ENCODE assay signal across 8 mouse cellular contexts in genomic region chr4:137118332-137118715, GRCm38 (mm10).
A peak's percentile ranks its signal among the peaks of the same experiment; 100 is the strongest.
DNase-seq lines count a peak whose midpoint lies in the region; ATAC-seq lines count a peak whose summit lies in the region.

No protein-coding gene starts in this region.

- DNase-seq in lung, postnatal 10 days: no peak
- DNase-seq in limb, embryonic 11.5 days (ENCODE audit: low spot score): peak; percentile 62
- DNase-seq in spleen, adult 18-20 months: no peak
- DNase-seq in left cerebral cortex, adult 8-10 months (ENCODE audit: low spot score in 2 of 2): no peak
- DNase-seq in kidney, postnatal 10 days: no peak

- no peaks in the 10 kb centered on the region for H3K36me3 ChIP-seq in lung, embryonic 15.5 days
- H3K36me3 ChIP-seq in forebrain, embryonic 13.5 days (ENCODE audit: poor library complexity, severe bottlenecking): no peaks in the 10 kb centered on the region
- no peaks in the 10 kb centered on the region for H3K36me3 ChIP-seq in limb, embryonic 11.5 days (ENCODE audit: control insufficient read depth, insufficient read depth, low read length)
- H3K36me3 ChIP-seq in neural tube, embryonic 14.5 days (ENCODE audit: control insufficient read depth, insufficient read depth, low read length): no peaks in the 10 kb centered on the region

- peak overlapping the region; percentile 32 for H3K4me3 ChIP-seq in lung, embryonic 15.5 days
- H3K4me3 ChIP-seq in forebrain, embryonic 13.5 days: peak overlapping the region; percentile 37
- peak overlapping the region; percentile 22 for H3K4me3 ChIP-seq in limb, embryonic 11.5 days (ENCODE audit: low read depth, low read length)
- peak overlapping the region; percentile 17 for H3K4me3 ChIP-seq in neural tube, embryonic 14.5 days (ENCODE audit: low read depth, low read length)

- 0 out of 2 replicates have a peak, but pooled peaks have one; percentile 11 for ATAC-seq in lung, embryonic 15.5 days (ENCODE audit: borderline replicate concordance, extremely low read depth, low FRiP score, low TSS enrichment)
- peak; percentile 30; the same call in 1 of the 2 replicates for ATAC-seq in forebrain, embryonic 13.5 days
- peak; percentile 62; the same call in 1 of the 2 replicates for ATAC-seq in limb, embryonic 11.5 days (ENCODE audit: insufficient number of reproducible peaks, low FRiP score, low TSS enrichment, low read depth)
- ATAC-seq in neural tube, embryonic 14.5 days (ENCODE audit: low read depth): peak; percentile 68

- H3K4me1 ChIP-seq in lung, embryonic 15.5 days: peaks cover 21% of the 10 kb centered on the region
- H3K4me1 ChIP-seq in forebrain, embryonic 13.5 days: peaks cover 15% of the 10 kb centered on the region
- H3K4me1 ChIP-seq in limb, embryonic 11.5 days (ENCODE audit: control insufficient read depth, insufficient read depth, low read length): 0 out of 2 replicates have a peak, but pooled peaks cover 4% of the 10 kb centered on the region
- H3K4me1 ChIP-seq in neural tube, embryonic 14.5 days (ENCODE audit: control insufficient read depth, insufficient read depth, low read length): peaks cover 11% of the 10 kb centered on the region

- WGBS in lung, embryonic 15.5 days: 12% methylated on average over 10 of the region's 10 CpGs
- 17% methylated on average over 10 of the region's 10 CpGs for WGBS in forebrain, embryonic 13.5 days
- WGBS in limb, embryonic 11.5 days: 6% methylated on average over 8 of the region's 10 CpGs
- WGBS in neural tube, embryonic 14.5 days: 5% methylated on average over 10 of the region's 10 CpGs

- peak overlapping the region; percentile 62 for H3K4me2 ChIP-seq in lung, embryonic 15.5 days
- H3K4me2 ChIP-seq in forebrain, embryonic 13.5 days: peak overlapping the region; percentile 64
- H3K4me2 ChIP-seq in limb, embryonic 11.5 days (ENCODE audit: low read depth, severe bottlenecking): peak overlapping the region; percentile 58
- peak overlapping the region; percentile 42 for H3K4me2 ChIP-seq in neural tube, embryonic 14.5 days (ENCODE audit: low read depth, low read length)

- H3K9ac ChIP-seq in lung, embryonic 15.5 days: no peak overlapping the region
- H3K9ac ChIP-seq in forebrain, embryonic 13.5 days: peak overlapping the region; percentile 50
- H3K9ac ChIP-seq in limb, embryonic 11.5 days (ENCODE audit: low read length): no peak overlapping the region
- 0 out of 2 replicates have a peak overlapping the region, but pooled peaks have one; percentile 5 for H3K9ac ChIP-seq in neural tube, embryonic 14.5 days (replicated peaks; ENCODE audit: low read depth, low read length)

- H3K9me3 ChIP-seq in lung, embryonic 15.5 days: no peaks in the 10 kb centered on the region
- no peaks in the 10 kb centered on the region for H3K9me3 ChIP-seq in forebrain, embryonic 13.5 days (replicated peaks)
- no peaks in the 10 kb centered on the region for H3K9me3 ChIP-seq in limb, embryonic 11.5 days (ENCODE audit: control insufficient read depth, low read length)
- no peaks in the 10 kb centered on the region for H3K9me3 ChIP-seq in neural tube, embryonic 14.5 days (ENCODE audit: control insufficient read depth, low read length)

- peaks cover 34% of the 10 kb centered on the region for H3K27me3 ChIP-seq in lung, embryonic 15.5 days
- H3K27me3 ChIP-seq in forebrain, embryonic 13.5 days: peaks cover 9% of the 10 kb centered on the region; the same call in 1 of the 2 replicates
- H3K27me3 ChIP-seq in limb, embryonic 11.5 days (ENCODE audit: control insufficient read depth, insufficient read depth, low read length): no peaks in the 10 kb centered on the region
- H3K27me3 ChIP-seq in neural tube, embryonic 14.5 days (ENCODE audit: control insufficient read depth, insufficient read depth, low read length): no peaks in the 10 kb centered on the region

- no peak overlapping the region for H3K27ac ChIP-seq in lung, embryonic 15.5 days
- no peak overlapping the region for H3K27ac ChIP-seq in forebrain, embryonic 13.5 days
- no peak overlapping the region; the same call in 1 of the 2 replicates for H3K27ac ChIP-seq in limb, embryonic 11.5 days (replicated peaks; ENCODE audit: low read depth, low read length)
- H3K27ac ChIP-seq in neural tube, embryonic 14.5 days (ENCODE audit: low read depth, low read length): peak overlapping the region; percentile 23; the same call in 1 of the 2 replicates

Comparison
In these comparisons a context has a peak if more than half of its experiments do, and no peak if none do; other contexts are left out.
1. ATAC-seq: peak in every context shown above with its lines; median percentile 68 in neural tube, embryonic 14.5 days; 62 in limb, embryonic 11.5 days; 30 in forebrain, embryonic 13.5 days; 11 in lung, embryonic 15.5 days.
2. H3K9ac ChIP-seq: peak in forebrain, embryonic 13.5 days (single experiment) and neural tube, embryonic 14.5 days (single experiment); none in lung, embryonic 15.5 days (single experiment) and limb, embryonic 11.5 days (single experiment).
3. Peak in every context shown above with its lines, with median percentiles within 50 percentile points of each other: H3K4me2 ChIP-seq and H3K4me3 ChIP-seq.